Mouse (Mus musculus) mouse embryonic stem cell (cell line): ENCODE results near the gene Slc10a7.

Source experiments
- in situ Hi-C, 2 experiments: fragments of 300-500 bp; cut with MboI; formaldehyde crosslinking; loops; 1 replicate in 1 of 2; 3 replicates in 1 of 2; pipeline ENCODE4 v1.14.3; 2019 to 2020; ENCODE audit warnings: low sequenced_read_pairs in 2 of 2, low pct_unique_long_range_greater_than_20kb in 1 of 2, mixed read lengths in 1 of 2; ENCODE audit not compliant: unreplicated experiment in 1 of 2

The Slc10a7 gene

DNA sequence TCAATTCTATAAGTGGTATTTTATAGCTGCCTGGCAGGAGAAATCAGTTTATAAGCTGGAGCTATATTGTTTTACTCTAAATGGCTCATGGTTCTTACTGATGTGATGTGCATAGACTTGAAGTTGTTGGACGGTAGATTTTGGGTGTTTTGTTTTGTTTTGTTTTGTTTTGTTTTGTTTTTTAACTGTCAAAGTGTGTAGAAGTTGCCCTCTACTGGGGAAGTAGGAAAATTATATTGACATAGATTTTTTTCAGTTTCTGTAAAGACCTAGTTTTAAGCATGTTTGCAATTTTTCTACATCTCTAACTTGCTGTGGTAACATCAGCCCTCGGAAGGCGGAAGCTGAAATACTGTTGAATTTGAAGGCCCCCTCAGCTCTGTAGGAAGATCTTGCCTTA is 142.5 kb downstream of the Slc10a7 start:
- in situ Hi-C loops, result no loop called here

DNA sequence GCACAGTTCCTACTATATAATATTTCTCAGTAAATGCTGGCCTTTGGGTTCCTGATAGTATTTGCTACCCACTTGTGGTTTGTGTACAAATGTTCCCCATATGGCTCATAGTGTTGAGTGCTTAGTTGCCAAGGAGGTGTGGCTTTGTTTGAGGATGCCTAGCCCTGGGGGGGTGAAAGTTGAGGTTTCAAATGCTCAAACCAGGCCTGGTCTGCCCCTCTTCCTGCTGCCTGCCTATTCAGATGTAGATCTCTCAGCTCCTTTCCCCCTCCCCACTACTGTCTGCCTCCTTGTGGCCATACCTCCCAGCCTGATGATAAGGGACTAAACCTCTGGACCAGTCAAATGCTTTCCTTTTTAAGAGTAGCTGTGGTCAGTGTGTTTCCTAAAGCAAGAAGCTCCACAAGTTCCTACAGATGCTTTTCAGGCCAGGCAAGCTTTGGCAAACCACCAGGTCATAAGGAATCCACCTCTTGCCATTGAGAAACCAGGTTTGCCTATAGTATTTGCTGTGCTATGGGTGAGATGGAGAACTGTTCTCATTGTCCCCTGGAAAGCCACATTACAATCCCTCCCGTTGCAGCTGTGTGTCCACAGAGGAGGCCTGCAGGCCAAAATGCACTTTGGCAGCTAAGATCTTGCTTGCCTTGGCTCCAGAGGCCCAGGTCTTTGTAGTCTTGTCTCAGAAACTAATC is 146.4 kb downstream of the Slc10a7 start:
- in situ Hi-C loops, result no loop called here

DNA sequence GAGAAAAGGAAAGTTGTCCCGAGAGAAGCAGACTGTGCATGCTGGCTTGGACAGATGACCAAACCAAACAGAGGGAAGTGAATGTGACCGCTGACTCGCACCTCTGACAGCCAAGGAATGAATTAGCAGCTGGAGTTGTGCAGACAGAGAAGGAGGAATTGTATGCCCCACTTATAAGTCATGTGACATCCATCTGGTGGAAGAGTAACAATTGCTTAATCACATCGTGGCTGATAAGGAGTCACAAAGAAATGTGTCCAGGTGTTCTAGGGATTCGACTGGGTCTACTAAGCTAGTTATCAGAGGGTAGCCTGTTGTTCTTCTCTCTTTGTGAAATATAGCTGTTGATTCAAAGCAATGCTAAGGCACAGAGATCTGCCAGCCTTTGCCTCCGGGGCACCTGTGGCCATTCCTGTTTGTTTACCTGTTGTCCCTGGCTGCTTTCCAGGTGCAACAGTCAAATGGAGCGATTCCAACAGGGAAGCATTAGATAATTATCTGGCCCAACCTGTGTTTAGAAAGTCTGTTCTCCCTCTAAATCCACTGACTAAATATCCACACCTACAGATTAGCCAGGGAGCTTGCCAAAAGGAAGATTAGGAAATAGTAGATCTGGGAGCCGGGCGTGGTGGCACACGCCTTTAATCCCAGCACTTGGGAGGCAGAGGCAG is 147.7 kb downstream of the Slc10a7 start:
- in situ Hi-C loops, result no loop called here

DNA sequence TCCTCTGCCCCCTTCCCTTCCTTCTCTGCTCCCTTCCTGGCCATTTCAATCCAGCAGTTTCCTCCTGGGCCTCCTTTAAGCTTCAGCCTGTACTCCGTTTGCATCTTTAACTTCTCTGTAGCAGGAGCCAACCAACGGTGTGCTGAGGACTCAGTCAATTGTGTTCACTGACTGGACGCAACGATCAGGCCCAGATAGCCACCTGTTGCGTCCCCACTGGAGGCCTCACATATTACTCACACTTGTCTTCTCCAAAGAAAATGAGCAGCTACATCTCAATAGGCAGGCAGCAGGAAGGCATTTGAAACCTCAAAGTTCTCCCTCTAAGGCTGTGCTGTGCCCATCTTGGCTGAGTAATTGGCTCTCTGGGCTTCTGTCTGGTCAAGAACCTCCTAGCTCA is 149.0 kb downstream of the Slc10a7 start:
- in situ Hi-C loops, result no loop called here

DNA sequence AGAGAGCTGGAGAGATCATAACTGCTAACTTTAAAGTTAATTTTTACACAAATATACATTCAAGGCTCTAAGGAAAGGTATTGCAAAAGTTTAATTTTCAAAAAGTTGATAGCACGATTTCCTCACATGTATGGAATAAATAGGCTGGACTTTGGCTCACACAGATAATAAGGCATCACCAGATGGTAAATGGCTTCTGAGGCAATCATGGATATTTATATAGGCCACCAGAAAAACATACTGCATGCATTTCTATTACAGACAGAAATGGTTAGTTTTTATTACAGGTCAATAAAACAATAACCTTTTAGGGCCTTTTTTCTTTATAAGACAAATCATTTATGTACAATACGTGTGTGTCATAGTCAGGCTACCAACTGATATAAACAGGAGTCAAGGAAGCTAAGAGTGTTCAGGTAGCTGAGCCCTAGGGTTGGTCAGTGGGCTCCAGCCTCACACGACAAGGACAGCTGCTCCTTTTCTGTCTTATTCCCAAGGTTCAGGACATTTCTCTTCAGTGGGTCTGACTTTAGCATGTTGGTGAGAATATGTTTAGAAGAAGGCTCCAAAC is 150.6 kb downstream of the Slc10a7 start:
- in situ Hi-C loops, result no loop called here

DNA sequence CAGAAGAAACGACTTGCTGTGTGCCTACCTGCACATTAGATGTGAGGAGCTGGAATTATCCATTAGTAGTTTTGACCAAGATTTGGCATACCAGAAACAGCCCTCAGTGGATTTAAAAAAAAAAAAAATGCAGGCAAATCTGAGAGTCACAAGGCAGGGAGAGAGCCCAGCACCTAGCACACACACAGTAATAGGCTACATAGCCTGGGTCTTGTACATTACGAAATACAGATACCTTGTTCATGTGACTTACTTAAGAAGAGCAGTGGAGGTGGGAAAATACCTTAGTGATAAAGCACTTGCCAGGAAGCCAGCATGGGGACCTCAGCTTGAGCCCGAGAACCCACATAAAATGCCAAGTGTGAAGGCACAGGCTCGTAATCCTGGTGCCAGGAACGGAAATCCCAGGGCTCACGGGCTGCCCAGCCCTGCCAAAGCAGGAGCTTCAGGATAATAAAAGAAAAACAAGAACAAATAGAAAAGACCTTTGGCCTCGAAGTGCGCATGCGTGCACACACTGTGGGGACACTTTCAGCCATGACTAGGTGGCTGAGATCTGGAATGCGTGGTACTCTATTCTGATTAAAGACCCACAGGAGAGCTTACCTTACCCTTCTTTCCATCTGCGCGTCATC is 155.3 kb downstream of the Slc10a7 start:
- in situ Hi-C loops, result no loop called here

DNA sequence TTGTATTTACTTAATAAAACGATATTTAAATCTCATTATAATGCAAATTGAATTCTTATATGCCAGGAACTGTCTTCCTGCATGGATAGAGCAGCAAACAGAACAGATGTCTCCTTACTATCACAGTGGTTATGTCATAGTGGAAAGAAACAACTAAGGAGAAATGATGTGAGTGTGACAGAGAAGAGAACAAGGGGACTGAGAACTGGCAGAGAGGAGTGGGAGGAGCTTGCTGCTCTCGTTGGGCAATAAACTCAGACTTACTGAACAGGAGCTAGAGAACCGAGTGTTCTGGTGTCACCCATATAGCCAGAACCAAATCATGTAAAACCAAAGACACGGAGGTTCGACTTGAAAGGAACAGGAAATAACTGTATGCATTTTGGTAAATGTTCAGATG is 158.3 kb downstream of the Slc10a7 start:
- in situ Hi-C loops, result no loop called here

DNA sequence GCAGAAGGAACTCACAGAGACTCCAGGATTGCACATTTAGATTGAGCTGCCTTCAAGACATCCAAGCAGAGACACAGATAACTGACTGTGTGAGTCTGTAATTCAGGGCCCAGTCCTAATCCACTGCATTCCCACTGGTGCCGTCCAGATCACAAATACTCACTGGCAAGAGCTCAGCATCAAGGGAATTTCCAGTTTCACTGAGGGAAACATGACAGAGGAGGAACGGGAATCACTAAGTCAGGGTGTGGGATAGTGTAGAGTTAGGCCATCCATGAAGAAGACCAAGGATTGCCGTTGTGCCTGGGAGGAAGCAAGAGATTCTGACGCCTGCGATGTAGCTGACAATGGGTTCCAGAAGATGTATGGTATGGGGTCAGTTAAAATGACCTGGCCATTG is 159.1 kb downstream of the Slc10a7 start:
- in situ Hi-C loops, result no loop called here

DNA sequence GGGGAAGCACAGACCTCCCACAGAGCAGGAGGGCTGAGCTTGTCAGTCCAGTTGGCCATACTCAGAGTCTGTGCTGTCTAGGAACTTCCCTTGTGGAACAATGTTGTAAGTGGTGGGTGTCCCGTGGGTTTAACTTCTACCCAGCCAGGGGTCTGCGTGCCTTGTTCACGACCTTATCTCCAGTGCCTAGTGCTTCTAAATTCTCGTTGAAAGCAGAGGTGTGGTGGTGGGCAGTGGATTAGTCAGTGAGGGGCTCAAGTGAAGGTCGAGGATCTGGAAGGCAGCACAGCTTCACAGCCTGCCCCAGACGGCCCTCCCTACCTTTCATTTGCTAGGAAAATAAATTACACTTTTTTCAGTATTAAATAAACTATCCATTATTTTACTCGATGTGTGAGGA is 161.1 kb downstream of the Slc10a7 start:
- in situ Hi-C loops, result no loop called here

DNA sequence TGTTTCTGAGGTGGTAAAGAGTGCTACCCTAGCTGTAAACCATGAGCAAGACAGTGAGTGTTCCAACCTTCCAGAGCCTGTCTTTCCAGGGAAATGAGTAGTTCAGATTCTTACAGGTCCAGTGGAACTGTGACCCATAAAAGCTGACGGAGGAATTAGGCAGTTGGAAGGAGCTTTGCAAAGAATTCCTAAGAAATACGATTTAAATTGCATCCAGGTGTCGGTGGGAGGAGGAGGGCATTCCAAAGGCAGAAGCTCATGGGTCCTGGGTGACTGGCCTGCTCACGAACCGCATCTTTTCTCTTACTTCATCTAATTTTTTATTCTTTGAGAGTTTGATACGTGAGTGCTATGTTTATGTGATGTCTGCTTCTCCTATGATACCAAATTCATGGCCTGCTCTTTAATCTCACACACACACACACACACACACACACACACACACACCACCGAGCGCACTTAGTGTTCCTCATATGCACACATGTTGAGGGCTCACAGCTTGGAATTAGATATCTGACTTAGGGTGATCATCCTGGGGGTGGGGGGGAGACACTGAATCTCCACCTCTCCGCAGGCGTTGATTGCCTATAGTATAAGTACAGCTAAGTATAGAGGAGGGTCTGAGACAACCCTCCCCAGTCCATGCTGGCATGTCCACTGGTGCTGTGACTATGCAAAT is 169.5 kb downstream of the Slc10a7 start:
- in situ Hi-C loops, result no loop called here

DNA sequence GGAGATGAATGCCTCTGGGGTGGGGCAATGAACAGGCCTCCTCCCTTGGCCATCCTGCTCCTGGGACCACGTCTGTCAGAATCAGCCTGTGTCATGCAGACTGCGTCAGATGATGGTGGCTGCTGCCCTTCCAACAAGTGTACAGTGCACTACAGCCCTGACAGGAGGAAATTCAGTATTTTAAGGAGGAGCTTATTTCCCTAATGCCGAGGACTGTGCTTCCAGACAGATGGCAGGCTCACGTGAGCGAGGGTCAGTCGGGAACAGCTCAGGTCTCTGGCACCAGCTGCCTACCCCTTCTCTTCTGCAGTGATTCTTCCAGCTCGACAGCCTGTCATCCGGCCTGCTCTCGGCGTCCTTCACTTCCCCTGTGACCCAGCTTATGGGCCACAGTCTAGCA is 181.6 kb downstream of the Slc10a7 start:
- in situ Hi-C loops, result no loop called here

DNA sequence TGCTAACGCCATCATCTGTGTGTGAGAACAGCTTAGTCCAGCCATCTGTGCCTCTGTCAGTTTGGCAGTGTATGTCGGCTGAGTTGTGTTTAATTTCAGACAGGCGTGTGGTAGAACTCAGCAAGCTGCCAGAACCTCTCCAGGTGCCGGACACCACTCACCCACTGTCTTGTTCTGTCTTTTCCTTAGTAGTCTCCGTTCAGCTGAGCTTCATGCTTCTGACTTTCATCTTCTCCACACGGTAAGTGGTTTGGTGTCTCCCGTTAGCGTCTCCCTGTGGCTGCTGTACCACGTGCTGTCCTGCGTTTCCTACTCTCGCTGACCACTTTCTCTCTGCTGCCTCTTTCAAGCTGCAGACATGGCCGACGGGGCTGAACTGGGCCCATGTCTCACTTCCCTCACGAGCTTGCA is 189.2 kb downstream of the Slc10a7 start:
- in situ Hi-C loops, result no loop called here

DNA sequence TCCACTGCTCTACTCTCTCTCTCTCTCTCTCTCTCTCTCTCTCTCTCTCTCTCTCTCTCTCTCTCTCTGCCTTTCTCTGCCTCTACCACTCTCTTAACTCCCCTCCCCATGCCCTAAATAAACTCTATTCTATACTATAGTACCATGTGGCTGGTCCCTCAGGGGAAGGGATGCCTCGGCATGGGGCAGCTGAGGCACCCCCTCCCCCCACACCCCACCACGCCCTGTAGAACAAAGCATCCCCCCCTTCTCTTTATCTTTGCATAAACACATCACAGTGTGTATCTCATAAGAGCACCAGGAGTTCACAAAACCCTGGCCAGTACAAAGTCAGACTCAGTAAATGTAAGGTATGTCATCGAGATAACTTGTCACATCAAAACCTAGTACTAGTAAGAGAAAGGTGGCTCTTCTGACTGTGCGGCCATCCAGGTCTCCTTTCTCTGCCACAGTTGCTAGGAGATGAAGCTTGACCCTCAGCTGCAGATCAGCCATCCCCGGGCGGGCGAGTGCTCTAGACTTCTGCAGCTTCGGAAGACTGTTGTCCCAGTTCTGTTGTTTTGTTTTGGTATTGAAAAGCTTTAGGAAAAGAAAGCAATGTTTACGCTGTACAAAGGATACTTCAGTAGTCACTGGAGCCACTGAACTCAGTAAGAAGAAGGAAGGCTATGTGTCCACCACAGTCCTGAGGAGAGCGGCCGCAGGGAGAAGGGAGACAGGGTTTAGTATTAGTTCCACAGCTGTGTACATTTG is 194.1 kb downstream of the Slc10a7 start:
- in situ Hi-C loops, result no loop called here

DNA sequence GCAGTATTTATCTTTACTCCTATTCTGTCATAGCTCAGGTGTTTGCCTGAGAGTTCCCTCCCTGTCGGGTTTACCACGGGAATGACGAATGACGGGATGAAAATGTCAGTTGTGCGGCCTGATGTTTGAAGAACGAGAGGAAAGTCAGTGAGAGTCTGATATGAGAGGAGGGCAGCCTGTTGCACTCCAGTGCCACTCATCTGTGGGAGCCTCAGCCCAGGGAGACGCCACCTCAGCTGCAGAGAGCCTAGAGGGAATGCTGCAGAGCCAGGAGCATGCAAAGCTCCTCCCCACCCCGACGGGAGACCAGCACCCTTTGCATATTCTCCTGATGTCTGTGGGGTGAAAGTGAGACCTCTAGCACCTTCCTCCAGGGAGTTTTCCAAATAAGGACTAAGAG is 196.8 kb downstream of the Slc10a7 start:
- in situ Hi-C loops, result no loop called here

DNA sequence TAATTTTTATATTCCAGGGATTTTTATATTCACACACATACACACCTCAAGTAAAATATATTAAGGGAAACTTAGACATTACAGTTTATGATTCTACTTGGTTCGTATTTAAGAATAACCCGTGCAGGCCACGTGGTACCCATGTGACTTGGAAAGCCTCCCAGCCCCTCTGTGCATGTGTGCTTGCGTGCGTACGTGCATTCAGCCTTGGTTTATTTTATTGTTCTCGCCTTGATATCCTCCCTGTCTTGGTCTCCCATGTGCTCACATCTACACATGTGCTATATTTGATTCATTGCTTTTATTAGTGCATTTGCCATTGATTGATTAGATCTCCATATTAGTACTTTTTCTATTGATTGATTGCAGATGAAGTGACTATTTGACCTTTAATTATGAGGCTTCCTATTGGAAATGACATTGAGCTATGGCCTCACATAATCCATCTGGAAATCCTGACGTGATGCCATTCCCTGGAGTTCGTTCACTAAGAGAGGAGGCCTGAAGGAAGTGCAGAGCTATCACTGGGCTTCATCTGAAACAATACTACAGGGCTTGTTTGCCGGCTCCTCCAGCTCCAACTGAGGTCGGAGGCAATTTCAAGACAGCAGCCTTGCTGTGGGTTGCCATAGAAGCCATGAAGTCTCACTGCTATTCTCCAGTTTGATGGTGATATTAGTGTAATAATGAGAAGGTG is 200.9 kb downstream of the Slc10a7 start:
- in situ Hi-C loops, result no loop called here

DNA sequence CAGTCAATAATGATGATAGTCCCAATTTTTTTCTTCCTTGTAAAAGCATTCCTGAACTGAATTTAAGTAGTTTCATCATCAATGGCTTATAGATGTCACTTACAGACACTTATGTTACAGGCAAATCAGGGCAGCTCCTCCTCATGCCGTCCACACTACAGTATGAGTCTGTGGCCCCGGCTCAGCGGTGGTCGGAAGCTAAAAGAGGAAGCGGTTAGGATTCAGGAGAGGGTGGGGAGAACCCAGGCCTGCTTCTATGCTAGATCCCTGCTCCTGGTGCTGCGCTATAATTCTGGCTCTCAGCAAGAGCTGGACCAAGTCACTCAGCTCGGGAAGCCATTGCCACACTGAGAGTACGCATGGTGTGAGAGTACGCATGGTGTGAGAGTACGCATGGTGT is 201.8 kb downstream of the Slc10a7 start:
- in situ Hi-C loops, result no loop called here

DNA sequence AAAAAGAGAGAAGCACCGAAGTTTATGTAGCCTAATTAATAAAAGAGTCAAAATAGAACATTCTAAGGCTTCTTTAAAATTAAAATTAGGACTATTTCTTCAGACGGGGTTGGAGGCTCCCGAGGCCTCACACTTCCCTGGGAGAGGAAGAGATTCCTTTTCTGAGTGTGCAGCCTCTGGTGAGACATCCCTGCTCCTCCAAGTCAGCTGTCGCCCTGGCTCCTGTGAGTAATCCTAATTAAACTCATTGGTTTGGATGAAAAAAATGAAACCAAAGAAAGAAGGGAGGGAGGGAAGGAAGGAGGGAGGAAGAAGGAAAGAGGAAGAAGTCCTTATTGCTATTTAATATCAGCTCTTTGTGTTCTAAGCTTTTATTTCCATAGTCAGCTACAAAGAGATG is 205.7 kb downstream of the Slc10a7 start:
- in situ Hi-C loops, result no loop called here

DNA sequence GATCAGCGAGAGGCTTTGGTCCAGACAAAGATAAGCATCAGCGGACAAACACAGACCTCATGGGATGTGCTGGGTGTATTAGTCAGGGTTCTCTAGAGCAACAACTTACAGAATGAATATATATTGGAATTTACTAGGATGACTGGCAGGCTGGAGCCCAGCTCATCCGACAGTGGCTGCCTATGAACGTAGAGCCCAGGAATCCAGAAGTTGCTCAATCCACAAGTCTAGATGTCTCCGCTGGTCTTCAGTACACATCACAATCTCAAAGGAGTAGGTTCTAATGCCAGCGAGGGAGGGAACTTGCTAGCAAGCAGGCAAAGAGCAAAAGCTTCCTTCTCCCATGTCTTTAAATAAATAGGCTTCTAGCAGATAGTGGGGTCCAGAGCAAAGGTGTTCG is 207.4 kb downstream of the Slc10a7 start:
- in situ Hi-C loops, result no loop called here
